Mouse (Mus musculus) cerebellum, adult 2 months (tissue): Measurements from ENCODE around the gene Srgap1.

Experiments
- CTCF ChIP-seq: fragments of 200-500 bp; IDR thresholded peaks from 2 replicates; pipeline ENCODE4 v1.5.1; 2011; ENCODE audit warnings: low read depth, mild to moderate bottlenecking, control low read depth, low read length, moderate library complexity, borderline replicate concordance; ENCODE audit not compliant: insufficient read depth
- POLR2A ChIP-seq: fragments of 200-500 bp; IDR thresholded peaks from 2 replicates; pipeline ENCODE4 v1.6.1; 2011; ENCODE audit warnings: low read length, control low read depth, borderline replicate concordance; ENCODE audit not compliant: insufficient read depth

DNA sequence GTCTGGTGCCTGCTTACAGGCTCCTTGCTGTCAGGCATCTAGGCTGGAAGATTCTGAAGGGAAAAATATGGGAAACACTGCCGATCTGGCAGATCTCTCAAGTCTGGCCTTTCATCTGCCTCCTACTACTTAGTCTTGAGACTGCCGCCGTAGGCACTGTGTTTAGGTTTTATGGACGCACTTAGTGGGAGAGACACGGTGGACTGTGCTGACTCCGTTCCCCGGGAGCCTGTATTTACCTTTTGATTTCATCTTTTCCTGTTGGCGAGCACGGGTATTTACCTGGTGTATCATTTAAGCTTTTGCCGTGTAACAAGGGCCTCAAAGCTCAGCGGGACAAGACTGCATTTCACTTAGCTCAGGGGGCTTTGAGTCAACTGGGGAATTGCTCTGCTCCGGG is 131.6 kb downstream of the Srgap1 start:
- no peak for TF ChIP-seq CTCF
- no peak for TF ChIP-seq POLR2A
